Mouse (Mus musculus) stomach, postnatal 0 days (tissue): Measurements from ENCODE around the gene Rhox13. TPM values are rescaled to one million over a fixed set of nuclear protein-coding genes. Genes with fewer than 3 reads are reported as not detected.
A peak's percentile ranks its signal among the peaks of the same experiment; 100 is the strongest.

ENCODE experiments used
- ATAC-seq: fragments of 200-750 bp; cut with Nextera tagmentation; 2 replicates; pipeline ENCODE4 v1.8.0; 2017; ENCODE audit not compliant: low FRiP score, low TSS enrichment
- DNase-seq: peaks from one replicate; pipeline ENCODE4 v3.0.0-alpha.2; 2016; ENCODE audit warnings: low spot score
- H3K27ac ChIP-seq: fragments of 300-500 bp; sonication (generic); replicated peaks from 2 replicates; pipeline ENCODE4 v1.5.1; 2014; ENCODE audit warnings: mild to moderate bottlenecking, control low read depth
- H3K27me3 ChIP-seq: fragments of 300-500 bp; sonication (generic); 2 replicates; pipeline ENCODE4 v1.6.1; 2014; ENCODE audit warnings: low read length; ENCODE audit not compliant: control insufficient read depth, insufficient read depth
- H3K36me3 ChIP-seq: fragments of 300-500 bp; sonication (generic); 2 replicates; pipeline ENCODE4 v1.6.1; 2014; ENCODE audit warnings: low read length, mixed read lengths; ENCODE audit not compliant: control insufficient read depth, insufficient read depth
- H3K4me1 ChIP-seq: fragments of 300-500 bp; sonication (generic); replicated peaks from 2 replicates; pipeline ENCODE4 v1.6.1; 2014; ENCODE audit warnings: antibody characterized with exemption; ENCODE audit not compliant: control insufficient read depth, insufficient read depth
- H3K4me2 ChIP-seq: fragments of 300-500 bp; sonication (generic); replicated peaks from 2 replicates; pipeline ENCODE4 v1.6.1; 2014; ENCODE audit warnings: low read depth, mild to moderate bottlenecking, control low read depth, moderate library complexity
- H3K4me3 ChIP-seq: fragments of 300-500 bp; sonication (generic); 2 replicates; pipeline ENCODE4 v1.5.1; 2014; ENCODE audit warnings: low read depth, low read length, control low read depth
- H3K9ac ChIP-seq: fragments of 300-500 bp; sonication (generic); 2 replicates; pipeline ENCODE4 v1.6.1; 2014; ENCODE audit warnings: mild to moderate bottlenecking, low read length, control low read depth, mixed read lengths
- H3K9me3 ChIP-seq: fragments of 300-500 bp; sonication (generic); 2 replicates; pipeline ENCODE4 v1.6.1; 2016; ENCODE audit warnings: low read length; ENCODE audit not compliant: control insufficient read depth
- CTCF ChIP-seq: IDR thresholded peaks from 2 replicates; pipeline ENCODE4 v1.5.1; 2016; ENCODE audit warnings: antibody characterized with exemption, low read depth, mild to moderate bottlenecking, moderate library complexity
- EP300 ChIP-seq: optimal IDR thresholded peaks from 2 replicates; pipeline ENCODE3; 2016; ENCODE audit warnings: antibody characterized with exemption
- WGBS: fragments of 180-500 bp; shearing (Covaris S2); extraction: QIAGEN DNeasy Blood & Tissue Kit; methylation state at CpG from one replicate; pipeline ENCODE4 v1.1.7; 2014; 5-methylcytosine and 5-hydroxymethylcytosine counted together
- polyA plus RNA-seq: library from polyadenylated mRNA; unstranded; fragments of >200 nt; fragmentation: Nextera tagmentation; extraction: Ambion mirVana; gene quantifications from 2 replicates; pipeline ENCODE4 v1.2.1, GENCODE M21; 2015

Gene Rhox13
- polyA plus RNA-seq: not detected in 2 replicates

DNA sequence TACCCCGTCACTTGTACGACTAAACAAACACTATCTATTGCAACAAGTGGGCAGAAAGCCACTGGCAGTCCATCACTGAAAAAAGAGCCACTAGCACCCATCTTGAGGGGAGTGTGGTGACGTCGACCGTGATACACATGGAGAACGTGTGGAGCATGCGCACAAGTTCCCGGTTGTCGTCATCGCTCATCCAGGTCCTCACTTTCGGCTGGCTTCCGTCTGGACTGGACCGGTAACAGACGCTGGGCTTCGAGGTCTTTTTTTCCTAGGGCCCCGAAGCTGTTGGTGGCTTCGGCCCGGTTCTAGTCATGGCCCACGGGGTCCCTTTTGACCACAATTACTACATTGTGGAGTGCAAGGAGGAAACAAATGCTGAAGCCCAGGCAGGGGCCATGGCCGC, at the start of gene Rhox13:
Gene Rhox13, plus strand, starts transcription at position 238 of the 400 bp plus-strand sequence.
- 96% methylated on average over 20 of the region's 20 CpGs for WGBS
- Histone ChIP-seq H3K27me3 (no peaks in the 10 kb centered on the region), H3K9me3 (no peaks in the 10 kb centered on the region), H3K4me3 (no peak within 1 kb of the TSS), H3K36me3 (no peaks in the 10 kb centered on the region), H3K9ac (no peak within 1 kb of the TSS), H3K4me2 (no peak within 1 kb of the TSS), H3K4me1 (no peaks in the 10 kb centered on the region), H3K27ac (no peak within 1 kb of the TSS)
- DNase-seq (no peak), ATAC-seq (no peak)
- TF ChIP-seq CTCF: no peak
- TF ChIP-seq EP300: no peak

DNA sequence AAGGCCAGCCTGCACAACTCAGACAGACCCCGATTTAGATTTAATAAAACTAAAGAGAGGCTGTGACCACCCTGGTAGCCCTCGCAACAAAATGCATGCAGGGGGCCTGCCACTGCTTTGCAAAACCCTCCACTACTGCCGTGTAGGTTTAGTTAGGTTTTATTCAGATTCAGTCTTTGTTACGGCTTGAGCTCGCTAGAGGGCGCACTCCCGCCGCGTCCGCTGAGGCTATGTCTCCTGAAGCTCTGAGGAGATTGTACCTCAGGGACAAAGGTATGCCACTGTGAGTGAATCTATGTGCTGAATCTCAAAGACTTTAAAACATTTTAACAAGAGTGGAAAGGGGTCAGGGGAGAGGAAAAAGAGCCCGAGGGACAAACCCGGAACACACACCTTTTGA, 36.8 kb upstream of the Rhox13 start:
- Histone ChIP-seq H3K27ac (no peak overlapping the region), H3K4me3 (no peak overlapping the region), H3K9ac (no peak overlapping the region), H3K36me3 (no peaks in the 10 kb centered on the region), H3K4me1 (no peaks in the 10 kb centered on the region), H3K27me3 (no peaks in the 10 kb centered on the region), H3K9me3 (no peaks in the 10 kb centered on the region), H3K4me2 (no peak overlapping the region)
- ATAC-seq (no peak), DNase-seq (peak; percentile 46)
- 14% methylated on average over 12 of the region's 12 CpGs for WGBS
- TF ChIP-seq CTCF (peak; percentile 77), EP300 (no peak)

DNA sequence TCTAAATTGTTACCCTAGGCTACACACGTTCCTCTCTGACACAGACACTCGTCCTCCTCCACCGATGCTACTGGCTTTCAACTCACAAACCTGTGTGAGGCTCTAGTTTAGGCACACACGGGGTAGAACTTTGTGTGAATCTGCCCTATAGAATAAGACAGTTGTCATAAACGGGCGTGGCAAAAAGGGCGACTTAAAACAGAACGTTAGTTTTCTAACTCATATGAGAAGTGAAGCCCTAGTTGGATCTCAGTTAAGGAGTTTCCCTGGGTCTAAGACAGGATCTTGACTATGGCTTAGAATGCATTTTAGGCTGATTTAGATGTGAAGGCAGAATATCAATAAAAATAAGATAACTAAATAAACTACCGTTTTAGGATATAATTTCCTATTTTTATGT, 36.0 kb upstream of the Rhox13 start, which contains the start of gene Rhox11:
Gene Rhox11, minus strand, starts transcription at position 101 of the 400 bp plus-strand sequence.
- WGBS: 85% methylated on average over 9 of the region's 9 CpGs
- DNase-seq: no peak
- no peaks in the 10 kb centered on the region for H3K9me3 ChIP-seq
- H3K9ac ChIP-seq: no peak within 1 kb of the TSS
- TF ChIP-seq CTCF: no peak
- no peak for TF ChIP-seq EP300
- no peaks in the 10 kb centered on the region for H3K27me3 ChIP-seq
- H3K36me3 ChIP-seq: no peaks in the 10 kb centered on the region
- ATAC-seq: no peak
- no peak within 1 kb of the TSS for H3K4me3 ChIP-seq
- no peak within 1 kb of the TSS for H3K27ac ChIP-seq
- H3K4me2 ChIP-seq: no peak within 1 kb of the TSS
- H3K4me1 ChIP-seq: no peaks in the 10 kb centered on the region

DNA sequence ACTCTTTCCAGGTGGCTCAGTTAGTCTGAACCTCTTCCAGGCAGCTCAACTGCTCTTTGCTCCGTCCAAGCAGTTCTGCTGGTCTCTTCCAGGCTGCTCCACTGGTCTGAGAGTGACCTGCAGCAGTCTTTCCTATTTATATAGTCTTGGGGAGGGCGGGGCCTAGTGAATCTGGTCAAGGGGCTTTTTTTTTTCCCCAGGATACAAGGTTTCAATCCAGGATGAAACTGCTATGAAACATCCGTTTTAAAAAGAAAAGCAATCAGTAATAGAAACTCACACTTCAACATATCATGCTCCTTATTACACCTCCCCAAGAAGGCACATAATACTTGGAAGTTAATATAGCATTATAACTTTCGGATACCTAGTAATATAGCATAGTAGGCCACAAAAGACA, 10.2 kb upstream of the Rhox13 start, which contains the start of gene Rhox12:
Gene Rhox12, minus strand, starts transcription at position 101 of the 400 bp plus-strand sequence.
- no peaks in the 10 kb centered on the region for H3K4me1 ChIP-seq
- no peaks in the 10 kb centered on the region for H3K36me3 ChIP-seq
- H3K27me3 ChIP-seq: no peaks in the 10 kb centered on the region
- no peak within 1 kb of the TSS for H3K4me3 ChIP-seq
- ATAC-seq (no peak), DNase-seq (no peak)
- TF ChIP-seq EP300: no peak
- no peak for TF ChIP-seq CTCF
- WGBS: 72% methylated on average over 4 of the region's 4 CpGs
- H3K27ac ChIP-seq: no peak within 1 kb of the TSS
- no peaks in the 10 kb centered on the region for H3K9me3 ChIP-seq
- no peak within 1 kb of the TSS for H3K9ac ChIP-seq
- H3K4me2 ChIP-seq: no peak within 1 kb of the TSS

DNA sequence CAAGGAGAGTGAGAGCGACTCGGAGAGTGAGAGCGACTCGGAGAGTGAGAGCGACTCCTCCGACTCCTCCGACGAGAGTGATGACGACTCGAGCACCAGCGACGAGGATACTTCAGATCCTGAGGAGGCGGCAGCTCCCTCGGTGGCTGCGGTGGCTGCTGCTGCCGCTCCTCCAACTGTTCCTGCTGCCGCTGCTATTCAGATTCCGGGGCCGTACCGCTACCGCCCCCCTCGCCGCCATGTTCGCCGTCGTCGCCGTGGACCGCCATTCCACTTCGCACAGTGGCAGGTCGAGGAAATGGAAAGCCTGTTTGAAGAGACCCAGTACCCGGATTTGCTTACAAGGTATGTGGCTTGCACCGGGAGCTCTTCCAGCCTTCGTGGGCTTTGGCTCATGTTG, 459 bp downstream of the Rhox13 start:
- Histone ChIP-seq H3K4me1 (no peaks in the 10 kb centered on the region), H3K4me2 (no peak overlapping the region), H3K27ac (no peak overlapping the region), H3K36me3 (no peaks in the 10 kb centered on the region), H3K9ac (no peak overlapping the region), H3K27me3 (no peaks in the 10 kb centered on the region), H3K4me3 (no peak overlapping the region), H3K9me3 (no peaks in the 10 kb centered on the region)
- DNase-seq: no peak
- ATAC-seq: no peak
- WGBS: 86% methylated on average over 23 of the region's 34 CpGs
- no peak for TF ChIP-seq CTCF

DNA sequence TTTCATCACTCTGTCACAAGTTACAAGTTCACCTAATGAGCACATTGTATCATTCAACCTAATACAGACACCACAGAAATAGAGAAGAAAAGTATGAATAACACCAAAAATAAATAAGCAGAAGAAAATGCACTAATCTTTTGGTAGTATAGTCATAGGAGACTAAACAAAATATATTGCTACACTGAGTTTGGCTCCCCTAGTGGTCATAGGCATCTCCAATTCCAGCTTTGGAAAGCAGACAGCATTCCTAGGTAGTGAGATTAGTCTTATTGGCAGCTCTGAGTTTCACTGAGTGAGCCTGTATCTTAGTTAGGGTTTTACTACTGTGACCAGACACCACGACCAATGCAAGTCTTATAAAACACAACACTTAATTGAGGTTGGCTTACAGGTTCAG, 38.1 kb downstream of the Rhox13 start:
- Histone ChIP-seq H3K27ac (no peak overlapping the region), H3K4me1 (no peaks in the 10 kb centered on the region), H3K36me3 (no peaks in the 10 kb centered on the region), H3K9ac (no peak overlapping the region), H3K9me3 (no peaks in the 10 kb centered on the region), H3K4me3 (no peak overlapping the region), H3K27me3 (no peaks in the 10 kb centered on the region), H3K4me2 (no peak overlapping the region)
- WGBS: 58% methylated on average over 1 of the region's 1 CpGs
- no peak for ATAC-seq
- no peak for DNase-seq
- TF ChIP-seq CTCF (peak; percentile 47; the same call in 1 of the 2 replicates), EP300 (no peak)
